Mouse (Mus musculus) liver, embryonic 14.5 days (tissue): ENCODE results near the gene Cst6.

Source experiments
- CTCF ChIP-seq: IDR thresholded peaks from 2 replicates; pipeline ENCODE4 v1.5.1; 2016; ENCODE audit warnings: antibody characterized with exemption, low read depth, control low read depth
- EP300 ChIP-seq: IDR thresholded peaks from 2 replicates; pipeline ENCODE4 v1.6.1; 2016; ENCODE audit warnings: antibody characterized with exemption, low read depth

DNA sequence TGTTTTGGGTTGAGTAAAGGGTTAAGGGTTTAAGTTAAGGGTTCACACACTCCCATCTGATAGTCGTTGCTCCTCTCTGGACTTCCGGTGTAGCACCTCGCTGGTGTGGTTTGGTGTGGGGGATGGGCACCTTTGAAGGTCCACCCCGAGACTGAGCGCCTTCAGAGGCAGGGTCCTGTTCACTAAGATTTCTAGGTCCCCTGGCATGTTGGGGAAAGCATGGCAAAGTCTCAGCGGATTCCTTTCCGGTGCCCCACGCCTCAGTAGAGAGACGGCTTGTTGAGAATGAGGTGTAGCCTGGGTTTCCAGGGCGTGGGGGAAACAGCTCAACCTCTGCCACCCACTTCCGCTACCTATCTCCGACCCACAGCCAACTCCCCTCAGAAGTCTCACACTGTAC is 40.3 kb upstream of the Cst6 start:
- TF ChIP-seq CTCF, result no peak
- no peak; the same call in 1 of the 2 replicates for TF ChIP-seq EP300
